Mouse (Mus musculus) E14TG2a.4 (cell line): ENCODE results near the gene Hes7.

Experiments
- CTCF ChIP-seq: conservative IDR thresholded peaks from 2 replicates; pipeline ENCODE4 v1.5.1; 2014; ENCODE audit warnings: low read length
- NANOG ChIP-seq: IDR thresholded peaks from 2 replicates; pipeline ENCODE4 v1.6.1; 2014; ENCODE audit warnings: borderline replicate concordance, low read length, mixed read lengths

GRCm38 (mm10) chr11:69155351-69155750 lies 35.1 kb downstream of the Hes7 start:
- TF ChIP-seq CTCF (no peak), NANOG (no peak)
